Mouse (Mus musculus): ENCODE results near the gene Ttc24.
A peak's percentile ranks its signal among the peaks of the same experiment; 100 is the strongest.

Gene Ttc24

GRCm38 (mm10) chr3:88077441-88077840 lies 663 bp downstream of the Ttc24 start:
- no peak for DNase-seq (ENCODE audit: low spot score in 2 of 2)

GRCm38 (mm10) chr3:88074766-88075165 lies 3.3 kb downstream of the Ttc24 start:
- DNase-seq (ENCODE audit: low spot score in 2 of 2), result no peak

- DNase-seq (ENCODE audit: low spot score in 2 of 2), result no peak
Observed at GRCm38 (mm10) chr3:88074351-88074750, 3.8 kb downstream of the Ttc24 start.

- no peak for DNase-seq (ENCODE audit: low spot score in 2 of 2)
Observed at GRCm38 (mm10) chr3:88073631-88074030, 4.5 kb downstream of the Ttc24 start.

- peak; percentile 66 to 71 for DNase-seq (ENCODE audit: low spot score in 2 of 2)
Observed at GRCm38 (mm10) chr3:88071783-88072182, 6.3 kb downstream of the Ttc24 start.

GRCm38 (mm10) chr3:88068386-88068785 lies 9.7 kb downstream of the Ttc24 start:
- no peak for DNase-seq (ENCODE audit: low spot score in 2 of 2)

GRCm38 (mm10) chr3:88057902-88058696 lies 20.0 kb downstream of the Ttc24 start, which contains the start of gene Naxe:
Gene Naxe, minus strand, starts transcription at chr3:88058495.
- DNase-seq (ENCODE audit: low spot score in 2 of 2), result peak; percentile 83 to 85

- no peak for DNase-seq (ENCODE audit: low spot score in 2 of 2)
Observed at GRCm38 (mm10) chr3:88057030-88057429, 21.1 kb downstream of the Ttc24 start.

- DNase-seq (ENCODE audit: low spot score in 2 of 2), result no peak
Observed at GRCm38 (mm10) chr3:88049532-88049931, 28.6 kb downstream of the Ttc24 start.

GRCm38 (mm10) chr3:88042661-88043421 lies 35.3 kb downstream of the Ttc24 start, which contains the start of gene Gpatch4:
Gene Gpatch4, plus strand, starts transcription at chr3:88043108.
- DNase-seq (ENCODE audit: low spot score in 2 of 2), result peak; percentile 83 to 87

- DNase-seq (ENCODE audit: low spot score in 2 of 2), result no peak
Observed at GRCm38 (mm10) chr3:88035561-88036293, 42.4 kb downstream of the Ttc24 start.

- DNase-seq (ENCODE audit: low spot score in 2 of 2), result no peak
Observed at GRCm38 (mm10) chr3:88033506-88033905, 44.6 kb downstream of the Ttc24 start.

GRCm38 (mm10) chr3:88030608-88031395 lies 47.3 kb downstream of the Ttc24 start:
- DNase-seq (ENCODE audit: low spot score in 2 of 2), result no peak

- no peak for DNase-seq (ENCODE audit: low spot score in 2 of 2)
Observed at GRCm38 (mm10) chr3:88027434-88028186, 50.5 kb downstream of the Ttc24 start, which contains the start of gene Hapln2. Gene Hapln2, minus strand, starts transcription at chr3:88027583.

GRCm38 (mm10) chr3:88026823-88027222 lies 51.3 kb downstream of the Ttc24 start:
- no peak for DNase-seq (ENCODE audit: low spot score in 2 of 2)

- no peak for DNase-seq (ENCODE audit: low spot score in 2 of 2)
Observed at GRCm38 (mm10) chr3:88023192-88024074, 54.7 kb downstream of the Ttc24 start.

GRCm38 (mm10) chr3:88022322-88023191 lies 55.5 kb downstream of the Ttc24 start:
- DNase-seq (ENCODE audit: low spot score in 2 of 2), result peak; percentile 78 to 79
